In genomic region chr7:139476700-139477099, GRCm38 (mm10) we compare ENCODE assay signal across 21 mouse cellular contexts.
DNase-seq lines count a peak whose midpoint lies in the region; ATAC-seq lines count a peak whose summit lies in the region.
"Had no signal": no experiment of that assay in that cellular context is flagged by ENCODE, and none has a peak within 500 bp of the region (broad histone marks: within the 10 kb centered on the region; RNA-seq: fewer than 3 reads in every experiment).

No protein-coding gene starts in this region.

- no peak overlapping the region for H3K9ac ChIP-seq in hindbrain, embryonic 11.5 days (ENCODE audit: low read depth, low read length)
- H3K9ac ChIP-seq: embryonic facial prominence, embryonic 12.5 days; forebrain, embryonic 13.5 days; forebrain, embryonic 15.5 days; forebrain, postnatal 0 days had no signal

- DNase-seq in adrenal gland, postnatal 4 days (ENCODE audit: low spot score in 2 of 2) = no peak
- DNase-seq in hindbrain, embryonic 11.5 days (ENCODE audit: low spot score) = no peak
- DNase-seq in lung, adult 18-20 months = no peak
- DNase-seq: adrenal gland, adult 8-10 months; adrenal gland, postnatal 14 days; adrenal gland, postnatal 36 days; B cell, adult 2 months; cerebellum, adult 11 months; cerebellum, adult 8-10 months; forebrain, postnatal 0 days had no signal

- no peak overlapping the region for H3K27ac ChIP-seq in hindbrain, embryonic 11.5 days (ENCODE audit: low read depth, low read length)
- H3K27ac ChIP-seq: embryonic facial prominence, embryonic 10.5 days; embryonic facial prominence, embryonic 12.5 days; forebrain, embryonic 13.5 days; forebrain, embryonic 15.5 days had no signal

- peak; percentile 57 for ATAC-seq in common myeloid progenitor, adult 5-6 weeks (replicated peaks; ENCODE audit: low read depth, poor library complexity, severe bottlenecking)
- peak; percentile 68 to 74 for ATAC-seq in hematopoietic stem cell, adult 5-6 weeks (replicated peaks in 1 of 2; ENCODE audit: insufficient read depth in 1 of 2, low FRiP score in 2 of 2, low TSS enrichment in 1 of 2, low read depth in 1 of 2, poor library complexity in 2 of 2, severe bottlenecking in 2 of 2)
- no peak for ATAC-seq in hindbrain, embryonic 11.5 days (ENCODE audit: low FRiP score)
- ATAC-seq: activated CD4-positive, CD25-positive, alpha-beta regulatory T cell, adult 4 months; CD4-positive, CD25-positive, alpha-beta regulatory T cell, adult 4 months; forebrain, embryonic 13.5 days; forebrain, embryonic 15.5 days; forebrain, postnatal 0 days; Patski had no signal

- no peaks in the 10 kb centered on the region for H3K36me3 ChIP-seq in hindbrain, embryonic 11.5 days (ENCODE audit: control insufficient read depth, insufficient read depth, low read length)
- H3K36me3 ChIP-seq: embryonic facial prominence, embryonic 10.5 days; embryonic facial prominence, embryonic 12.5 days; forebrain, embryonic 15.5 days; G1E had no signal

- no peaks in the 10 kb centered on the region for H3K9me3 ChIP-seq in hindbrain, embryonic 11.5 days (ENCODE audit: control insufficient read depth, low read length)
- H3K9me3 ChIP-seq: embryonic facial prominence, embryonic 10.5 days; embryonic facial prominence, embryonic 12.5 days; forebrain, embryonic 13.5 days; forebrain, embryonic 15.5 days had no signal

- no peak overlapping the region for H3K4me2 ChIP-seq in hindbrain, embryonic 11.5 days (replicated peaks; ENCODE audit: low read depth, low read length)
- H3K4me2 ChIP-seq: embryonic facial prominence, embryonic 12.5 days; forebrain, embryonic 13.5 days; forebrain, embryonic 15.5 days had no signal

- WGBS in hindbrain, embryonic 11.5 days = 62% methylated on average over 2 of the region's 2 CpGs

- no peak overlapping the region for H3K4me3 ChIP-seq in hindbrain, embryonic 11.5 days (ENCODE audit: low read depth, low read length)
- H3K4me3 ChIP-seq: embryonic facial prominence, embryonic 10.5 days; embryonic facial prominence, embryonic 12.5 days; forebrain, embryonic 13.5 days; forebrain, embryonic 15.5 days had no signal

- H3K27me3 ChIP-seq in hindbrain, embryonic 11.5 days (ENCODE audit: control insufficient read depth, insufficient read depth, low read length) = no peaks in the 10 kb centered on the region
- H3K27me3 ChIP-seq: CH12.LX; embryonic facial prominence, embryonic 12.5 days; forebrain, embryonic 13.5 days; forebrain, embryonic 15.5 days; Patski had no signal

- H3K4me1 ChIP-seq in hindbrain, embryonic 11.5 days (replicated peaks; ENCODE audit: control insufficient read depth, insufficient read depth, low read length) = no peaks in the 10 kb centered on the region
- H3K4me1 ChIP-seq: embryonic facial prominence, embryonic 12.5 days; forebrain, embryonic 13.5 days; forebrain, embryonic 15.5 days had no signal
